Mouse (Mus musculus) lung, postnatal 0 days (tissue): ENCODE results near the gene P4ha2.

Experiments
- CTCF ChIP-seq: IDR thresholded peaks from 2 replicates; pipeline ENCODE4 v1.5.1; 2016; ENCODE audit warnings: antibody characterized with exemption, mild to moderate bottlenecking
- EP300 ChIP-seq: IDR thresholded peaks from 2 replicates; pipeline ENCODE4 v1.6.1; 2016; ENCODE audit warnings: antibody characterized with exemption, mild to moderate bottlenecking, control low read depth

DNA sequence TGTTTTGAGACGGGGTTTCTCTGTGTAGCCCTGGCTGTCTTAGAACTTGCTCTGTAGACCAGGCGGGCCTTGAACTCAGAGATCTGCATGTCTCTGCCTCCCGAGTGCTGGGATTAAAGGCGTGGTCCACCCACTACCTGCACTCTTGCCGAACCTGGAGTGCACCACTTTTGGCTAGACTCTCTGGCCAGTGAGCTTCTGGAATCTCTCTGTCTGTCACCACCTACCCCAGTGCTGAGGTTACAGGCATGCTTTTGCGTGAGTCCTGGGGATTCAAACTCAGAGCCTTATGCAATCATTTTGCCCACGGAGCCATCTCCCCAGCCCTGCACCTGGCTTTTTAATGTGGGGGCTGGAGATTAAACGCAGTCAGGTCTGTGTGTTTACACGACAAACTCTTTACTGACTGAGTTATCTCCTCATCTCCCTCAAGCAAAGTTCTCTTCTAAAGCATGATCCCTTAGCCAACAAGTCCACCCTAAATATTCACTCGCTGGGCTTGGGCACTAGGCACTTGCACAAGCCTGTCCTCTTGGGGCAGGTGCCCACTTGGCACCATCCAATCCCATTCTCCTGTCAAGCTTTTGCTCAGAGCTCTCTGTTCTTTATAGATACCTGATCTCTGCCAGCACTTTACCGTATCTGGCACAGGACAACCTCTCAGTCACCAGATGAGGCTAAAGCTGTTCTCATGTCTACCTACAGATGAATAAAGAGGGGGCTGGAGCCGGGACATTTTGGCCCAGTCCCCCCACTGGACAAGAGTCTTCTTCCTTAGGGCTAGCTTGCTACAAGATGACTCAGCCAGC is 34.6 kb upstream of the P4ha2 start:
- TF ChIP-seq CTCF = no peak
- TF ChIP-seq EP300 = no peak
